Mouse (Mus musculus) adrenal gland, adult 18-20 months (tissue): ENCODE data around the gene Sema4c. TPM values are rescaled to one million over a fixed set of nuclear protein-coding genes. Genes with fewer than 3 reads are reported as not detected.

Source experiments
- DNase-seq, 2 experiments: peaks; one replicate each; pipeline ENCODE4 v3.0.0; 2021 to 2022; ENCODE audit warnings: low spot score in 2 of 2
- total RNA-seq, 2 experiments: library from RNA; stranded (reverse); gene quantifications; 1 replicate in 1 of 2; 2 replicates in 1 of 2; pipeline ENCODE4 v1.2.3; 2021

The Sema4c gene
- total RNA-seq, 2 experiments from 2014 or later = 13.7 to 15.8 TPM

- DNase-seq = no peak
Measured at GRCm38 (mm10) chr1:36580384-36581207, 22.4 kb upstream of the Sema4c start.

DNA sequence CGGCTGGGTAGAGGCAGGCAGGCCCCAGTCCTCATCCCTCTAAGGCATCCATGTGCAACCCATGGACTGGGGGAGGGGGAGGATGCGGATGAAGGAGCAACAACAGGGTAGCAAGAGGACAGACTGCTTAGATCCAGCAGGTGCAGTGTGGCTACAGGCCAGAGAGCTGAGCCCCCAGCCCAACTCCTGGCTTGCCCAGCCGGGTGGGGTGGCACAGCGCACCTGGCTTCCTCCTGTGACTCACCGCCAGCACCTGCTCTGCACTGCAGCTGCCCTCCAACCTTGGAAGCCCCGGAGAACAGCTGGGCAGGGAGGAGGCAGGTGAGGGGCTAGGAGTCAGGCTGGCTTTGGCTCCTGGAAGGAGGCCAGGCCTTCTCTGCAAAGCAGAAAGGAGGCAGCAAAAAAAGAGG is 21.8 kb upstream of the Sema4c start:
- no peak for DNase-seq

DNA sequence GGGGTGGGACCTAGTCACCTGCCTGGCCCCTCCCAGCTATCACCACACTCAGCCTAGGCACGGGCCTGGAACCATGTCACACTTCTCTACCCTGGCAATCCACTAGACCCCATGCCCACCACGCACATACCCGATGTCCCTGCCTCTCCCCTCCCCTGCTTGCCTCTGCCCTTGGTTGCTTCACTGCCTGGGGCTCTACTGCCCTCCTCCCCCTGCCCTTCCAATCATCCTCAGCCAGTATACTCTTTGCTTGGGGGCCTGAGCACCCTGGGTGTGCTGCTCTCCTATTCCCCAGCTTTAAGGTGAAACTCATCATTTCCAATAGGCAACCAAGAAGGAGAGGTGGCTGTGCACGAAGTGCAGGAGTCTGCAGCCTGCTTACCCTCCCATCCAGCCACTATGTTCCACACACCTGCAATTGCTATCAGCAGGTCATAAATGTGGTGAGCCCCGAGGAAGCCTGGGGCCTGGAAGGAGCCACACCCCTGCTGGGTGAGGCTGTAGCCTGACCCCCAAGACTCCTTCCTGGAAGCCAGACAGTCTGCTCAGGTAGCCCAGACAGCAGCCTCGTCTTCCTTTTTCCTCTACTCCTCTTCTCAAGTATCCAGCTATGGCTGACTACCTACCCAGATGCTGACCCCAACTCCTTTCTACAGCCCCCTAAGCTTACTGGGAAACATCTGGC is 19.0 kb upstream of the Sema4c start:
- DNase-seq = no peak

DNA sequence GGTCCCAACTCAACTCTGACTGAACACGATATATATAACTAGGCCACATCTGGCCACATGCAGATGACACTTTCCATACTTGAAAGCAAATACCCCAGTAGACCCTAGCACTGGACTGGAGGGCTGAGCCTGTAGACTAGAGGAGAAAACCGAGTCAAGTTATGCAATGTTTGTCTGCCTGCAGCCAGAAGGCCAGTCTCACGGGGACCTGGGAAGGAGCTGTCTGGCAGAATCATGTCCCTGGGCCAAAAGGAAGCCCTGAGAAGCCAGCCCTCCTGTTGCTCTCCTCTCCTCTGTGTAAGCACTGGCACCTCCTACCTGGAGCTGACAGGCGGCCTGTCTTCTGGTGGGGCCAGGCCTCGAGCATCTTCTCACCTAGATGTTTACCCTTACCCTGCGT is 17.2 kb upstream of the Sema4c start:
- DNase-seq = no peak

DNA sequence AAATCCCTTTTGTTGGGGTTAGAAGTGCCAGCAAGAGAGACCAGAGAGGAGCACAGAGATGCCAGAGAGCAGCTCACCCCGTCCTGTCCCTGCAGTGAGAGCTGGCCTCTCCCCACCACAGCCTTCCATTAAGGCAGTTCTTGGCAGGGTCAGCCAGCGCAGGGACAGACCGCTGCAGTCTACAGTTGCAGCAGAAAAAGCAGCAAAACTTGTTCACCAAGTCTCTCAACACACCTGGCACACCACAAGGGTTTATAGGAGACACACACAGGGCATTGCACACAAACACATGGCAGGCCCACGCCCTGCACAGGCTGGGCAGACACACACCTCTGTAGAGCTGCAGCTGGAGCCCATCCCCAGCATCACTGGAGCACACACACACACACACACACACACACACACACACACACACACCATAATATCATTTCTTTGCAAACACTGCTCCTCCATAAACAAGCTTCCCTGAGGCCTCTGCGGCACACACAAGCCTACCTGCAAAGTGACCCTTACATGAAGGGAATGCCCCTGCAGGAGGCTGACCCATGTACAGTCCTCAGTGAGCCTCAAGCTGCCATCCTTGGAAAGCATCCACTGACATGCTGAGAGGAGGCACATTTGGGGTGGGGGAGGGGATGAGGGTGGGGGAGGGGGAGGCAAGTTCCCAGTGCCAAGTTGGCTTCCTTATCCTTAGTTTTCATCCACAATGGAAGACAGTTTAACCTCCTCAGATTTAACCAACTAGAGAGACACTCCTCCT is 16.2 kb upstream of the Sema4c start:
- DNase-seq = no peak

GRCm38 (mm10) chr1:36573524-36573923 is 15.4 kb upstream of the Sema4c start:
- DNase-seq = no peak

DNA sequence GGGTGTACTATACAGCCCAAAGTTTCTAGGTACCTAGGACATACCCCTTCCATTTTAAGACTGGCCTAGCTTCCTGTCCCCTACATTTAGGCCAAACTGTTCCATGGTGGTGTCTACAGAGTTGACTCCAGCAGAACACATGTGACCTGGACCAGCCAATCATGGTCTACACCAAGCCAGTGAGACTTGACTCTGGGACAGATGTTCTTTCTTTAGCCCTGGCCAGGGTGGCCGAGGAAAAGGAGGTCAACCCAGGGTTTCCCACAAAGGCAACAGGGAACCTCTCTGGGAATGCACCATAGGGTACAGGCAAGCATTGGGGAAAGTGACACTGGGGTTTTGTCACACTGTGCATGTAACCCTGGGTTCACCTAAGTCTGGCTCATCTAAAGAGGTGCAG is 14.6 kb upstream of the Sema4c start:
- no peak for DNase-seq

DNA sequence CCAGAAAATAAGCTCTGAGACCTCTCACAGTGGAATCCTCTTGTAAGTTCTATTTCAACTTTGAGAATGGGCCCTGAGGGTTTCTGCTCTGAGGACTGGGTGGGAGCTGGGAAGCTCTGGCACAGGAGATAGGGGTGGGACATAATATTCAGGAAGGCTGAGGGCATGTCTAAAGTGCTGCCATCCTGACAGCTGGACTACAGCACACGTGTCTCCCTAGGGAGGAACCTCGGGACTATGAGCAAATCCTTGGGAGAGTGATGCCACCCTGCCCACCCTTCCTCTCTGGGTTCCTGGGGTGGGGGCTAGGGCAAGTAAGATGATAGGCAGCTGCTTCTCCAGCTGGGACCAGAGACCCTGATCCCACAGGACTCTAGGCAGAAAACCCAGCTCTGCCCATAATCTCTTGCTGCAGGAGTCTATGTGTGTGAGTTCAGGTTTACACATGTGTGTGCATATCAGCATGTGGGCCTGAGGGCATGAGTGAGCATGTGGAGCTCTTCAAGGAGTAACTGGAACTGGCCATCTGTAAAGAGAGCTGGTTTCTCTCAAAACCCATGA is 14.1 kb upstream of the Sema4c start:
- no peak for DNase-seq

GRCm38 (mm10) chr1:36571627-36572026 is 13.5 kb upstream of the Sema4c start:
- DNase-seq = peak; percentile 51 to 60

GRCm38 (mm10) chr1:36570320-36570719 is 12.2 kb upstream of the Sema4c start:
- DNase-seq = no peak

- no peak for DNase-seq
Measured at GRCm38 (mm10) chr1:36569694-36570276, 11.6 kb upstream of the Sema4c start.

- no peak for DNase-seq
Measured at GRCm38 (mm10) chr1:36568776-36569175, 10.6 kb upstream of the Sema4c start.

DNA sequence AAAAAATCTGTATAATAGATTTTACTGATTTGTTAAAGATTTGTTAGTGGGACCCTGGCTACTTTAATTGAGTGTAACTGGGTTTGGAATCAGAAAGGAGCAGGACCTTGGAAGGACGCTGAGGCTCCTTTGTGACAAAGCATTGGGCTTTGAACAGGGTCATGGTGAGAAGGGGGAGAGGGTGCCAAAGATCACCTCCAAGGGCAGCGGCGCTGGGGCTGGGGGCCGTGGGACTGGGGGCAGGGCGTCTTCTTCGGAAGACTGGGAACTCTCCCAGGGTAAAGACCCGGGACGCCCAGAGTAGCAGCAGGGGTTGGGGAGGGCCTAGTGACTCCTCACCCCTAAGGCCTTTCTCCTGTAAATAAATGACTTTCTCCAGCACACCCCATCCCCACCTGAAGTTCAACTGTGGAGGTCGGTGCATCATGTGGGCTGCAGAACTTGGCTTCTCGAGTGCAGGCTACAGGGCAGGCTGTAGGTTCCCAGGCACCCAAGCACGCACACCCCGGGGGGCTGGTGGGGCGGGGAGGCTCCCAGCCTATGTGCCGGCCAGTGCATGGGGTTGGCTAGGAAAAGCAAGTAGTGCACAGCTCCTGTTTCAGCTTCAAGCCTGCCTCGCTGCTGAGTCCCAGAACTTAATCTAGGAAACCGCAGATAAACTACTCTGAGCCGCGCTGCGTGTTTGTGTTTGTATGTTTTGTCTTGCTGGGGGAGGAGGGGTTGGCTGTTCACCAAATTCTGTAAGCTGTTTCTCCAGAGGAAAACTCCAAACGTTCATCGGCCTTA is 9.9 kb upstream of the Sema4c start:
- no peak for DNase-seq

GRCm38 (mm10) chr1:36566425-36566824 is 8.3 kb upstream of the Sema4c start:
- no peak for DNase-seq

DNA sequence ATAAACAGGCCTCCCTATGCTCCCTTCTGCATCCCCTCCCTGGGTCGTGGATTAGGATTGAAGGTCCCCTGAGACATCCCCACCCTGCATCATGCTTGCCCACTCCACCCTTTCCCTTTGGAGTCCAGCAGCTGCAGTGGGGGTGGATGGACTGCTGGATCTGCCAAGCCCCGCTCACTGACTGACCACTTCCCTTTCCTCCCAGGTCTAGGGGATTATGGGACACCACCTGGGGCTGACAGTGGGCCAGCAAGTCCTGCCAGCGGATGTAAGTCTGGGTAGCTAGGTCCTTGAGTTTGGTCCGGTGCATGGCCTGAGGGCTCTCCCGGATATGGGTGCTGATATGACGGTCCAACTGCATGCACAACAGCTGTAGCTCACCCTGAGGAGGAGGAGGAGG is 6.0 kb upstream of the Sema4c start:
- DNase-seq = no peak

GRCm38 (mm10) chr1:36563632-36564031 is 5.5 kb upstream of the Sema4c start:
- DNase-seq = no peak

DNA sequence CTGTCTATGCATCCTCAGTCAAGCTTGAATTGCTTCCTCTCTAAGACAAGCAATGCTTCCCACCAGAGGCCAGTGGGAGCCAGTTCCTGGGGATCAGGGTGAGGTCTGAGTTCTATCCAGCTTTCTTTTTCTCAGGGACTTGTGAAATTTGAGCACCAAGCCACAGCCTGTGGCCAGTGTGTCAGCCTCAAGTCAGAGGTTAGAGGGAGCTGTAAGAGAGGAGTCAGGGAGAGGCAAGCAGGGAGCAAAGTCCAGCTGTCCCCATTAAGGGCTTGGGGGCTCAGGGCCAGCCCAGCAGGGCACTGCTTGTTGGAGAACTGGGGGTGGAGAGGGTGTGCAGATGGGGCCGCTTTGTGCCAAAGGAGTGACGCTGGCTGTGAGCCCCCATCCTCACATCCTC is 5.0 kb upstream of the Sema4c start:
- DNase-seq = no peak

GRCm38 (mm10) chr1:36562388-36562787 is 4.2 kb upstream of the Sema4c start:
- DNase-seq = no peak

DNA sequence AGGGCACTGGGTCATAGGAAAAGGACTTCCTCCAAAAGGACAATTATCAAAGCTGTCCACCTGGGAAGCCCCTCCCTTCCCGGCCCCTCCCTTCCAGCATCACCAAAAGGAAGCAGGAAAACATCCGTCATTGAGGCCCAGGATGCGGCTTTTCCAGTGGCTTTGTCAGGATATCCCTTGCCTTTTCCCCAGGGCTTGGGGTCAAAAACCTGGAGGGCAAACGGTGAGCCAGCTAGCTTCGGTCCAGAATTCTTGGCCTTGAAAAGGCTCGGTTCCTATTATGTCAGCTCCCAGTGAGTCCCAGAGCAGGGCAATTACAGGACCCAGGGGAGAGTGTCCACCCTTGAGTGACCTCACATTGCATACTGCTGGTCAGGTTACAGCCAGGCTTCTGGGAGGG is 2.8 kb upstream of the Sema4c start:
- no peak for DNase-seq

DNA sequence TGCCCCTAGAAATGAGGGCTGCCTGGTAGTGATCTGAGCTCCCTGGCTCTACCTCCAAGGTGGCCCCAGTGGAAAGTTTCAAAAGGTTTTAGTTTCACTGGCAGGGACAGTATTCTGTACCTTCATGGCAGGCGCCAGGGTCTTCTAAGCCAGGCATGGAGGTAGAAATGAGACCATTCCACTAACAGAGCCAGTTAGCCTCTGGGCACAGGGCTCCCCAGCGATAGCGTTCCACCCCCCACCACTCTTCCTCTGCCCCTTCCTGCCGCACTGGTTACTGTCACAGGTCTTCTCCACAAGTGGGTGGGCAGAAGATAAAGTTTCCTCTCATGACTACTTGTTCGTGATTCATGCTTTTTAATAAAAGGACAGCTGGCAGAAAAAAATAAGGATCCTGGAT is 1.7 kb upstream of the Sema4c start:
- no peak for DNase-seq
